Mouse (Mus musculus) cerebellum, adult 8-10 months (tissue): ENCODE results near the gene Methig1.
A peak's percentile ranks its signal among the peaks of the same experiment; 100 is the strongest.
"Not testable (repeated sequence)": the region's sequence is repeated elsewhere in the genome, so short reads cannot be mapped to it uniquely, and the experiment has no call there.

Experiments used
- DNase-seq: peaks from one replicate; pipeline ENCODE4 v3.0.0; 2022

Methig1 gene

GRCm38 (mm10) chr15:100341314-100341980 lies 11.5 kb upstream of the Methig1 start:
- DNase-seq: not testable (repeated sequence)

GRCm38 (mm10) chr15:100345484-100345883 lies 7.5 kb upstream of the Methig1 start:
- DNase-seq: no peak

DNA sequence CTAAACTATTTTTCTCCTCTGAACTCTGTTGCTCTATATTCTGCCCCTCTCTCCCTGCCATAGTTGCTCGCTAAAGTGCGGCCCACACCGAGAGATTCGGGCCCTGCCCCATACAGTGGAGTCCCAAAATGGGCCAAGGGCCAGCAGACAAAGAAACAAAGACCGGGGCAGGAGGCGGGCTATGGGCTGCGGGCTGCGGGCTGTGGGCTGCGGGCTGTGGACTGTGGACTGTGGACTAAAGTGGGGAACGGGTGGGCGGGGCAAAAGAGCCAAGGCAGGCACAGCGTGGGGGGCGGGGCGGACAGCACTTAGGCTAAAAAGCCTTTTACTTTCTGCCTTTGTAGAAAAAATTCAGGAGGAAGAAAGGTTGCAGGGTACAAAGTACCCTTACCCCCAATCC lies 6.2 kb upstream of the Methig1 start:
- DNase-seq: no peak

DNA sequence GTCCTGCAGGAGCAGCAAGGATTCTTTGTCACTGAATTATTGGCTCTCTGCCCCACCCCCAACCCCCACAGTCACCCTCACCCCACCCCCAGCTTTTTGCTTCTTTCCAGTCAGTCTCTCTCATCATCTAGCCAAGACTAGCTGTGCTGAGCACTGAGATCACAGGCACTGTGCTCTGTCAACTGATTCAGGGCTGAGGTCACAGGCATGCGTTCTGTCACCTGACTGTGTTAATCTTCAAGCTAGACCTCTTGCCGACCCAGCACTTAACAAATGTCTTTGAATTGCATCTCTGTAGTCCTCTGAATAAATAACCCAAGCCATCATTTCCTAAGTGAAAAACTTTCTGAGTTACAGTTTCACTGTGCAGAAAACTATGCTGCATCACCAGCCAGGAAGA lies 3.5 kb upstream of the Methig1 start:
- DNase-seq: no peak

GRCm38 (mm10) chr15:100351501-100352060 lies 1.4 kb upstream of the Methig1 start:
- DNase-seq: no peak

DNA sequence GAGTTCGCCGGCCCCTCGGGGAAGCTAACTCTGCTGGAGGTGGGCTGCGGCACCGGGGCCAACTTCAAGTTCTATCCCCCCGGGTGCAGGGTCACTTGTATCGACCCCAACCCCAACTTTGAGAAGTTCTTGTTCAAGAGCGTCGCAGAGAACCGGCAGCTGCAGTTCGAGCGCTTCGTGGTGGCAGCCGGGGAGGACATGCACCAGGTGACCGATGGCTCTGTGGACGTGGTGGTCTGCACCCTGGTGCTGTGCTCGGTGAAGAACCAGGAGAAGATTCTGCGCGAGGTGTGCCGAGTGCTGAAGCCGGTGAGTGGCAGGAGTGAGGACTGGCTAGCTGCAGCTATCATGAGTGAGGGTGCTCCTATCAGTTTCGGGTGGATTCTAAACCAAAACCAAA lies 450 bp downstream of the Methig1 start:
- DNase-seq: not testable (repeated sequence)

DNA sequence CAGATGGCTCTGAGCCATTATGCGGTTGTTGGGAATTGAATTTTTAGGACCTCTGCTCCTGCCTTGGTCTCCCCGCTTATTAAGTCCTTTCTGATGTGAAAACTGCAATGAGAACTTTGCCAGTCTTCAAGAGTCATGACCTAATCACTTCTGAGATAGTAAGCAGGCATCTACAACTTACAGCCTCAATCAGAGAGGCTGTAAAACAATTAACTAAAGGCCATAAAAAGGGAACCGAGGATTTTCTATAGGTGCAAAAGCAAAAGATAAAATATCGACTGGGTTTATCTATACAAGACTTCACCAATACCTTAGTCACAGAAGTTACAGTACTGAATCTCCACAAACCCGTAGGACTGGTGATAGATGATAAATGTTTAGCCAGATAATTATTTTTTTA lies 2.9 kb downstream of the Methig1 start:
- DNase-seq: no peak

DNA sequence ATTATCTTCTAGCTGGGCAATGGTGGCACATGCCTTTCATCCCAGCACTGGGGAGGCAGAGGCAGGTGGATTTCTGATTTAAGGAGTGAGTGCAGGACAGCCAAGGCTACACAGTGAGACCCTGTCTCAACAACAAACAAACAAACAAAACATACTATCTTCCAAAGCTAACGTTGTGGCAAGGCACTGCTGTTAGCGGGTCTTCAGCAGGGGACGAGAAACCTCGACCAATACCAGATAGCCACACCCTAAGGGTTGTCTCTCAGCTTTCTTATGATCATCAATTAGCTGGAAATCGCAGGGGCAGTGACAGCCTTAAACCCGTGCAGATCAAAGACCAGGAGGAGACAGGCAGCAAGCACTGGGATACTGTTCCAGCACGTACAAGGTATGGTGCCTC lies 11.3 kb downstream of the Methig1 start, which contains the start of gene Higd1c:
Gene Higd1c, plus strand, starts transcription at position 301 of the 400 bp plus-strand sequence.
- DNase-seq: no peak

DNA sequence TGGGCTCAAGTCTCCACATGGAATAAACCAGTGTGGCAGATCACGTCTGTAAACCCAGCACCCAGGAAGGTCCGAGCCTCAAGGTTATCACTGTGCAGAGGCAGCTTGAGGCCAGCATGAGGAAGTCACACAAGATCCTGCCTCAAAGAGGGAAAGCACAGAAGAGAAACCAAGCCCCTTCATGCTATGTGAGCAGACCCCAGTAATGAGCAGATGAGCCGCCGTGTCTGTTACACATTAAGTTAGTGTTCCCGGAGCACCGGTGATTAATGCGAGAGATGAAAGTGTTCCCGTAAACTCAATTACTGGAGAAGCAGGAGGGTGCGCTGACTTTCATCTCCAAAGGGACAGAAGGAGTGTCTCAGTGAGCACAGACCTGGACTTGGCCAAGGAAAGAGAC lies 13.0 kb downstream of the Methig1 start:
- DNase-seq: not testable (repeated sequence)

DNA sequence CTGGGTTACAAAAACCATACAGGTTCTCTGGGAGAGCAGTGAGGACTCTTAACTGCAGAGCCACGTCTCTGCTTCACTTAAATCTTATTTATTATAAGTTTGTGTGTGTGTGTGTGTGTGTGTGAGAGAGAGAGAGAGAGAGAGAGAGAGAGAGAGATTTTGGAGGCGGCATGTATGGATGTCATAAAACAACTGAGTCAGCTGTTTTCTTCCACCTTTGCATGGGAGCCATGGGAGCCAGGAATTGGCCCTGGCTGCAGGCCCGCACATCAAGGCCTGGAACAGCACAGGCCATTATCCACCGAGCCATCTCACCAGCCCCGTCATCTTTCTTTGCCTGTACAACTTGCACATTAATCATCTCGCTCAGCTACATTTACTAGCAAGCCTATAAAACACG lies 14.2 kb downstream of the Methig1 start:
- DNase-seq: no peak

DNA sequence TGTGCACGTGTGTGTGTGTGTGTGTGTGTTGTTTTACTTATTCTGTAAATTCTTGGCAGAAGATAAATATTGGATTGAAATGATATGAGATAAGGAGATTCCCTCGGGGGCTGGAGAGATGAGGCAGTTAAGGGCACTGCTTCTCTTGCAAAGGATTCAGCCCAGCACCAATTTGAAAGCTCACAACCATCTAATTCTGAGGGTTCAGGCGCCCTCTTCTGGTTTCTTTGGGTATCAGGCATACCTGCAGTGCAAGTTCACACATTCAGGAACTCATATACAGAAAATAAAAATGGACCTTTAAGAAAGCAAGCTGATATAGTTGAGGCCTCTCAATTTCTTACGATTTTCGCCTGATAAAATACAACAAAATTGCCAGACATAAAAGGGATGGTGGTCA lies 22.1 kb downstream of the Methig1 start:
- DNase-seq: peak; percentile 44

DNA sequence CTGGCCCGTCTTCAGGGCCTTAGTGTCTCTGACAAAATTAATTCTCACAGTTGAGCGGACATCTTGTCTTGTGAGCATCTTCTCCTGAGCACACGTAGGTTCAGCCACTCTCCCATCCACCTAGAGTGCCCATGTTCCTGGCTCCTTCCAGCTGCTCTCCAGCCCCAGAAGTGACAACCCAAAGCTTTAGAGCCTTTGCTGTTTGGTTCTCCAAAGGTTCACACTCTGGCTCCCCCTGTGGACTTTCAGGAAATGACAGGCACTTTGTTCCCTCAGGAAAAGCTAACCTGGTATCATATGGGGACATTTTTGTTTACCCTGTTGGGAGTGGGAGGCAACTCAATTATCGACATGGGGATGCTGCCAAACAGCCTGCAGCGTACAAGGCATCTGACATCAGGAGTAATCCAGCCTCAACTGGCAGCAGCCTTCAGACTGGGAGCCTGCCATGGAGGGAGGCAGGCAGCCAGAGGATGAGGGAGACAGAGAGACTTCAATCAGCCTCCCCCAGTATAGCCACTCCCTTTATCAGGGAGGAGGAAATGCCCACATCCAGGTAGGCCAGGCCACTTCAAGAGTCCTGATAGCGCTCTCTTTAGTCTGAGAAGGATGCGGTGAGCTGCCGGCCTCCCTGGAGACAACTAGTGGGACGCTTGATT lies 25.0 kb downstream of the Methig1 start:
- DNase-seq: not testable (repeated sequence)

DNA sequence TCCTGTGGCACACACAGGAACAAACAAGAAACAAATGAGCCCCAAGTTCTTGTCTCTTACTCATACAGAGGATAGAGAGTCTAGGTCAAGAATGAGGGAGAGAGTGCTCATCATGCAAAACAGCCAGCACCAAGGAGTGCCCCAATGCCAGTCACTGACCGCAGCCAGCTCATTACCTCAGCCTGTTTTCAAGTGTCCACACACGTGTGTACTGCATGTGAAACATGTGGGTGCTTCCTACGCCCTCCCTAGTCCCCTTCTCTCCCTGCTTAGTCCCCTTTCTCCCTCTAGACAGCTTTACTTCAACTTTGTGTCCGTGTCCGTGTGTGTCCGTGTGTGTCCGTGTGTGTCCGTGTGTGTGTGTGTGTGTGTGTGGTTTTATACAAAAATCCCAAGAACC lies 26.7 kb downstream of the Methig1 start:
- DNase-seq: no peak

DNA sequence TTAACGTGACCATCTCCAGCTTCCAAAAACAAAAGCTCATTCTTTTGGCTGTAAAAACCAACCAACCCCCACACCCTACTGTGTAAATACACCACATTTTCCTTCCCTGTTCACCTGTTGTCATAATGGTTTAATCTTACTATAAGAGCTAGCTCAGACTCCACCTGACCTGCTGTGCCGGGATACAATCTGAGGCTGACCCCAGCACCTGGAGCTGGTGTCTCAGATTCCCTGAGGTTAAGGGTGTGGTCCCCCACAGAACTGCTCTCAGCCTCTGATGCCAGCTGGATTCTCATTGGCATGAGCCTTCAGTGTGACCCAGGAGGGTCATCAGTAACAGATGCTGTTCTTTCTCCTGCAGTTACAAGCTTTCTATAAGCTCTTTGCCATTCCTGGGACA lies 27.2 kb downstream of the Methig1 start:
- no peak for DNase-seq

- DNase-seq: no peak
Measured at GRCm38 (mm10) chr15:100385705-100386104, 32.8 kb downstream of the Methig1 start.

- DNase-seq: no peak
Measured at GRCm38 (mm10) chr15:100387544-100388223, 34.7 kb downstream of the Methig1 start.

DNA sequence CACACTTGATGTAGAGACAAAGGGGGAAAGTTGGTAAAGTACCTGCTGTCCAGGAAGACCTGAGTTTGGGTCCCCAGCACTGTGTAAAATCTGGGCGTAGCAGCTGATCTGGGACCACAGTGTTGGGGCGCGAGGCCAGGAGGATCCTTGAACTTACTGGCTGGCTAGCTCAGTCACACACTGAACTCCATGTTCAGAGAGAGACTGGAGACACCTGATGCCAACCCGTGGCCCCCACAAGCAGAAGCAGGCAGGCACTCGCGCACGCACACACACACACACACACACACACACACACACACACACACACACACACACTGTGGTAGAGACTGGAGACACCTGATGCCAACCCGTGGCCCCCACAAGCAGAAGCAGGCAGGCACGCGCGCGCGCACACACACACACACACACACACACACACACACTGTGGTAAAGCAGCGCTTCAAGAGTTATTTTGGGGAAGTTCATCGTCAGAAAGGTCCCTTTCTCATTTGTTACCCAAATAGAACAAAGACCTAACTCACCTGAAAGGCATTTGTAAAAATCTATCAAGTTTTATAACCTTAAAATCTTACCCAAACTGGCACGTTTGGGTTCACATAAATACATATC lies 35.4 kb downstream of the Methig1 start:
- DNase-seq: no peak

DNA sequence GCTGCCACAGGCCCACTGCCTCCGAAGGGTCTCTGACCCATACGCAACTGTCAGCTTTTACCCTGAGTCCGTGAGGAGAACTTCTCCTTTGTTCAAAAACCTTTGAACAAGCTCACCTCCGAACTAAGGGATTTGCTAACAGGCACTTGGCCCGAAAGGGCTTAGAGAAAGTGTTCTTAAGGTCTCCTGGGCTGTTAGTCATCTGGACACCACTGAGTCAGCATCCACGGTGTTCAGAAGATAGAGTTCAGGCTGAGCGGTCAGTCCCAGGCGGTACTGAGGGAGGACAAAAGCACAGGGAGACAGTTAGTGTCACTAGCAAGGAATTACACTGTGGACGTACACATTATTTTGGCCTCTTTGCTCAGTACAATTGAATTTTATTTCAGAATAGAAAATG lies 35.9 kb downstream of the Methig1 start:
- DNase-seq: no peak

GRCm38 (mm10) chr15:100391066-100391465 lies 38.1 kb downstream of the Methig1 start:
- DNase-seq: no peak

DNA sequence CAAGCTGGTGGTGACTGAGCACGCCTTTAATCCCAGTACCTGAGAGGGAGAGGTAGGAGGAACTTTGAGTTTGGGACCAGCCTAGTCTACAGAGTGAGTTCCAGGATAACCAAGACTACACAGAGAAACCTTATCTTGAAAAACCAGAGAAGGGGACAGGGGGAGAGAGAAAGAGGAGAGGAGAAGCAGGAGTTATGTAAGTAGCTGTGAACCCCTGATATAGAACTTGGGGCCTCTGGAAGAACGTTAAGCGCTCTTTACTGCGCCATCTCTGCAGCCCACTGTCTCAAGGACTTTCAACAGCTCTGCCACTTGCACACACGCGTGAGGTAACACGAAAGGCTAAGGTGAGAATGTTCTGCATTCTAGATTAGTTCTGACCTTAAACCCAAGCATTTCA lies 38.6 kb downstream of the Methig1 start:
- no peak for DNase-seq

DNA sequence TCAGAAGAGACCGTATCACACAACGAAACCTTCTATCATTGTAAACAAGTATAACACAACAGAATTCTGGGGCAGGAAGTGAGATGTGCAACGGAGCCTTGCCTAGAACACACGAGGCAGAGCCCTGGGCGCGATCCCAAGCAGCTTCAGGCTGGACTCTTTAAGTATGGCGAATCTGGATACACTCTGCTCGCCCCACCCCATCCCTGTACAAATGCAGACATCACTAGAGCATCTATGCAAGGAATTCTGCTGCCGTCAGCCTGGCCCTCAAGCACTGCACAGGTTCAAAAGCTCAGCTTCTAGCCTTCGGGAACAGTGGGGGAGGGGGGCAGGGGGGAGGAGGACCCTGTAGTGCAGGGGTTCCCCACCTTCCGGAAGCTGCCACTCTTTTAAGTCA lies 40.1 kb downstream of the Methig1 start:
- no peak for DNase-seq

GRCm38 (mm10) chr15:100395561-100395960 lies 42.6 kb downstream of the Methig1 start:
- no peak for DNase-seq

GRCm38 (mm10) chr15:100400592-100401250 lies 47.8 kb downstream of the Methig1 start:
- DNase-seq: no peak
